Mouse (Mus musculus) forebrain, embryonic 15.5 days (tissue): ENCODE data around the gene Tbce. TPM values are rescaled to one million over a fixed set of nuclear protein-coding genes. Genes with fewer than 3 reads are reported as not detected.
"Not testable (repeated sequence)": the region's sequence is repeated elsewhere in the genome, so short reads cannot be mapped to it uniquely, and the experiment has no call there.

Experiments
- ATAC-seq: fragments of 200-750 bp; cut with Nextera tagmentation; replicated peaks from 2 replicates; pipeline ENCODE4 v1.8.0; 2017; ENCODE audit warnings: mild to moderate bottlenecking, moderate TSS enrichment, moderate library complexity
- H3K27ac ChIP-seq: fragments of 300-500 bp; sonication (generic); replicated peaks from 2 replicates; pipeline ENCODE4 v1.5.1; 2015; ENCODE audit warnings: mild to moderate bottlenecking, inconsistent platforms
- H3K27me3 ChIP-seq: fragments of 300-500 bp; sonication (generic); 2 replicates; pipeline ENCODE4 v1.6.1; 2015; ENCODE audit warnings: inconsistent platforms
- H3K36me3 ChIP-seq: fragments of 300-500 bp; sonication (generic); 2 replicates; pipeline ENCODE4 v1.6.1; 2015; ENCODE audit warnings: mild to moderate bottlenecking, inconsistent platforms
- H3K4me1 ChIP-seq: fragments of 300-500 bp; sonication (generic); 2 replicates; pipeline ENCODE4 v1.6.1; 2015; ENCODE audit warnings: inconsistent platforms
- H3K4me2 ChIP-seq: fragments of 300-500 bp; sonication (generic); replicated peaks from 2 replicates; pipeline ENCODE4 v1.6.1; 2015; ENCODE audit warnings: mild to moderate bottlenecking, inconsistent platforms
- H3K4me3 ChIP-seq: fragments of 300-500 bp; sonication (generic); 2 replicates; pipeline ENCODE4 v1.5.1; 2015; ENCODE audit warnings: mild to moderate bottlenecking, inconsistent platforms
- H3K9ac ChIP-seq: fragments of 300-500 bp; sonication (generic); replicated peaks from 2 replicates; pipeline ENCODE4 v1.6.1; 2015; ENCODE audit warnings: mild to moderate bottlenecking, inconsistent platforms
- H3K9me3 ChIP-seq: fragments of 300-500 bp; sonication (generic); 2 replicates; pipeline ENCODE4 v1.6.1; 2016; ENCODE audit warnings: inconsistent platforms
- WGBS: fragments of 180-500 bp; shearing (Covaris S2); methylation state at CpG from one replicate; pipeline ENCODE4 v1.1.7; 2015; ENCODE audit warnings: mixed read lengths; 5-methylcytosine and 5-hydroxymethylcytosine counted together
- polyA plus RNA-seq: library from polyadenylated mRNA; unstranded; fragments of >200 nt; fragmentation: Nextera tagmentation; extraction: Ambion mirVana; gene quantifications from 2 replicates; pipeline ENCODE4 v1.2.1, GENCODE M21; 2015

The Tbce gene
- polyA plus RNA-seq, 1 experiment from 2014 or later = 101 TPM

GRCm38 (mm10) chr13:13997476-13997875 lies 42.0 kb downstream of the Tbce start:
- H3K4me3 ChIP-seq = no peak overlapping the region
- no peaks in the 10 kb centered on the region for H3K9me3 ChIP-seq
- no peak overlapping the region for H3K27ac ChIP-seq
- WGBS = 91% methylated on average over 5 of the region's 5 CpGs
- H3K36me3 ChIP-seq = peaks cover 88% of the 10 kb centered on the region
- no peaks in the 10 kb centered on the region for H3K27me3 ChIP-seq
- no peaks in the 10 kb centered on the region for H3K4me1 ChIP-seq
- ATAC-seq = no peak
- no peak overlapping the region for H3K4me2 ChIP-seq
- no peak overlapping the region for H3K9ac ChIP-seq

GRCm38 (mm10) chr13:13995046-13995445 lies 44.4 kb downstream of the Tbce start:
- Histone ChIP-seq H3K9me3 (no peaks in the 10 kb centered on the region), H3K4me1 (no peaks in the 10 kb centered on the region), H3K4me2 (no peak overlapping the region), H3K27me3 (no peaks in the 10 kb centered on the region), H3K4me3 (no peak overlapping the region), H3K27ac (no peak overlapping the region), H3K36me3 (peaks cover 82% of the 10 kb centered on the region), H3K9ac (no peak overlapping the region)
- WGBS = 93% methylated on average over 5 of the region's 5 CpGs
- ATAC-seq = no peak

GRCm38 (mm10) chr13:13993041-13993440 lies 46.4 kb downstream of the Tbce start:
- H3K9me3 ChIP-seq = no peaks in the 10 kb centered on the region
- H3K4me1 ChIP-seq = no peaks in the 10 kb centered on the region
- no peak overlapping the region for H3K4me2 ChIP-seq
- H3K36me3 ChIP-seq = peaks cover 71% of the 10 kb centered on the region
- no peaks in the 10 kb centered on the region for H3K27me3 ChIP-seq
- H3K4me3 ChIP-seq = no peak overlapping the region
- H3K27ac ChIP-seq = no peak overlapping the region
- 68% methylated on average over 3 of the region's 3 CpGs for WGBS
- no peak for ATAC-seq
- H3K9ac ChIP-seq = no peak overlapping the region

- H3K4me1 ChIP-seq = no peaks in the 10 kb centered on the region
- H3K27me3 ChIP-seq = no peaks in the 10 kb centered on the region
- WGBS = 88% methylated on average over 2 of the region's 2 CpGs
- no peak overlapping the region for H3K4me2 ChIP-seq
- H3K36me3 ChIP-seq = peaks cover 48% of the 10 kb centered on the region
- H3K9me3 ChIP-seq = no peaks in the 10 kb centered on the region
- H3K9ac ChIP-seq = no peak overlapping the region
- no peak overlapping the region for H3K27ac ChIP-seq
- no peak for ATAC-seq
- H3K4me3 ChIP-seq = no peak overlapping the region
Observed at GRCm38 (mm10) chr13:13990391-13990790, 49.0 kb downstream of the Tbce start.

- H3K27ac ChIP-seq = no peak overlapping the region
- peaks cover 36% of the 10 kb centered on the region for H3K36me3 ChIP-seq
- H3K4me2 ChIP-seq = no peak overlapping the region
- no peak overlapping the region for H3K4me3 ChIP-seq
- no peaks in the 10 kb centered on the region for H3K4me1 ChIP-seq
- WGBS = 91% methylated on average over 2 of the region's 2 CpGs
- H3K27me3 ChIP-seq = no peaks in the 10 kb centered on the region
- no peaks in the 10 kb centered on the region for H3K9me3 ChIP-seq
- ATAC-seq = no peak
- H3K9ac ChIP-seq = no peak overlapping the region
Observed at GRCm38 (mm10) chr13:13989135-13989534, 50.3 kb downstream of the Tbce start.

- 85% methylated on average over 6 of the region's 6 CpGs for WGBS
- no peak overlapping the region for H3K9ac ChIP-seq
- ATAC-seq = no peak
- no peaks in the 10 kb centered on the region for H3K27me3 ChIP-seq
- H3K4me1 ChIP-seq = no peaks in the 10 kb centered on the region
- no peak overlapping the region for H3K4me3 ChIP-seq
- no peak overlapping the region for H3K4me2 ChIP-seq
- peaks cover 6% of the 10 kb centered on the region for H3K36me3 ChIP-seq
- H3K27ac ChIP-seq = no peak overlapping the region
- H3K9me3 ChIP-seq = no peaks in the 10 kb centered on the region
Observed at GRCm38 (mm10) chr13:13983523-13983922, 55.9 kb downstream of the Tbce start.

- H3K27ac ChIP-seq, H3K4me3 ChIP-seq, H3K4me2 ChIP-seq, ATAC-seq, H3K9me3 ChIP-seq, H3K36me3 ChIP-seq, H3K9ac ChIP-seq, H3K4me1 ChIP-seq, H3K27me3 ChIP-seq: not testable (repeated sequence)
- WGBS = 89% methylated on average over 1 of the region's 1 CpGs
Observed at GRCm38 (mm10) chr13:13981842-13982241, 57.6 kb downstream of the Tbce start.

GRCm38 (mm10) chr13:13969796-13970195 lies 69.6 kb downstream of the Tbce start:
- H3K4me2 ChIP-seq = no peak overlapping the region
- H3K27ac ChIP-seq = no peak overlapping the region
- WGBS = 93% methylated on average over 1 of the region's 1 CpGs
- no peak for ATAC-seq
- H3K27me3 ChIP-seq = no peaks in the 10 kb centered on the region
- H3K9ac ChIP-seq = no peak overlapping the region
- H3K4me1 ChIP-seq = no peaks in the 10 kb centered on the region
- peaks cover 14% of the 10 kb centered on the region; the same call in 1 of the 2 replicates for H3K36me3 ChIP-seq
- no peaks in the 10 kb centered on the region for H3K9me3 ChIP-seq
- H3K4me3 ChIP-seq = no peak overlapping the region

GRCm38 (mm10) chr13:13968629-13969111 lies 70.8 kb downstream of the Tbce start:
- no peak overlapping the region for H3K27ac ChIP-seq
- H3K4me2 ChIP-seq = no peak overlapping the region
- H3K27me3 ChIP-seq = no peaks in the 10 kb centered on the region
- ATAC-seq = no peak
- 90% methylated on average over 4 of the region's 4 CpGs for WGBS
- H3K9me3 ChIP-seq = no peaks in the 10 kb centered on the region
- no peaks in the 10 kb centered on the region for H3K4me1 ChIP-seq
- peaks cover 14% of the 10 kb centered on the region; the same call in 1 of the 2 replicates for H3K36me3 ChIP-seq
- H3K9ac ChIP-seq = no peak overlapping the region
- H3K4me3 ChIP-seq = no peak overlapping the region

- no peaks in the 10 kb centered on the region for H3K27me3 ChIP-seq
- no peak overlapping the region for H3K4me3 ChIP-seq
- ATAC-seq = no peak
- H3K27ac ChIP-seq = no peak overlapping the region
- no peak overlapping the region for H3K9ac ChIP-seq
- H3K9me3 ChIP-seq = no peaks in the 10 kb centered on the region
- 94% methylated on average over 4 of the region's 4 CpGs for WGBS
- no peaks in the 10 kb centered on the region for H3K4me1 ChIP-seq
- peaks cover 14% of the 10 kb centered on the region; the same call in 1 of the 2 replicates for H3K36me3 ChIP-seq
- no peak overlapping the region for H3K4me2 ChIP-seq
Observed at GRCm38 (mm10) chr13:13966172-13966571, 73.3 kb downstream of the Tbce start.

- Histone ChIP-seq H3K36me3 (peaks cover 14% of the 10 kb centered on the region; the same call in 1 of the 2 replicates), H3K4me3 (no peak overlapping the region), H3K27me3 (no peaks in the 10 kb centered on the region), H3K9ac (no peak overlapping the region), H3K9me3 (no peaks in the 10 kb centered on the region), H3K4me2 (no peak overlapping the region), H3K27ac (no peak overlapping the region), H3K4me1 (no peaks in the 10 kb centered on the region)
- 0 out of 2 replicates have a peak, but pooled peaks have one; percentile 19 for ATAC-seq
- 73% methylated on average over 19 of the region's 19 CpGs for WGBS
Observed at GRCm38 (mm10) chr13:13965388-13965964, 74.0 kb downstream of the Tbce start.

GRCm38 (mm10) chr13:13961046-13961445 lies 78.4 kb downstream of the Tbce start:
- Histone ChIP-seq H3K9me3 (no peaks in the 10 kb centered on the region), H3K9ac (no peak overlapping the region), H3K4me2 (no peak overlapping the region), H3K27me3 (no peaks in the 10 kb centered on the region), H3K27ac (no peak overlapping the region), H3K4me1 (peaks cover 3% of the 10 kb centered on the region; the same call in 1 of the 2 replicates), H3K4me3 (no peak overlapping the region), H3K36me3 (no peaks in the 10 kb centered on the region; the same call in 1 of the 2 replicates)
- no peak for ATAC-seq
- 86% methylated on average over 4 of the region's 4 CpGs for WGBS

GRCm38 (mm10) chr13:13960211-13960610 lies 79.2 kb downstream of the Tbce start:
- H3K4me2 ChIP-seq = no peak overlapping the region
- H3K36me3 ChIP-seq = no peaks in the 10 kb centered on the region; the same call in 1 of the 2 replicates
- ATAC-seq = no peak
- no peaks in the 10 kb centered on the region for H3K9me3 ChIP-seq
- no peak overlapping the region for H3K9ac ChIP-seq
- no peak overlapping the region for H3K27ac ChIP-seq
- 85% methylated on average over 4 of the region's 4 CpGs for WGBS
- no peak overlapping the region for H3K4me3 ChIP-seq
- H3K27me3 ChIP-seq = no peaks in the 10 kb centered on the region
- peaks cover 12% of the 10 kb centered on the region for H3K4me1 ChIP-seq
